Mouse (Mus musculus) heart, postnatal 0 days (tissue): Measurements from ENCODE around the gene Rev1. TPM values are rescaled to one million over a fixed set of nuclear protein-coding genes. Genes with fewer than 3 reads are reported as not detected.
"Not testable (repeated sequence)": the region's sequence is repeated elsewhere in the genome, so short reads cannot be mapped to it uniquely, and the experiment has no call there.

Experiments
- ATAC-seq: fragments of 200-750 bp; cut with Nextera tagmentation; 2 replicates; pipeline ENCODE4 v1.8.0; 2017; ENCODE audit warnings: low read depth, moderate number of reproducible peaks, moderate library complexity; ENCODE audit not compliant: insufficient read depth
- DNase-seq: peaks from one replicate; pipeline ENCODE4 v3.0.0-alpha.2; 2016; ENCODE audit warnings: low spot score
- H3K27ac ChIP-seq: fragments of 300-500 bp; sonication (generic); 2 replicates; pipeline ENCODE4 v1.5.1; 2014; ENCODE audit warnings: low read depth, mild to moderate bottlenecking
- H3K27me3 ChIP-seq: fragments of 300-500 bp; sonication (generic); 2 replicates; pipeline ENCODE4 v1.6.1; 2014; ENCODE audit warnings: low read length, mixed read lengths; ENCODE audit not compliant: control insufficient read depth, insufficient read depth
- H3K36me3 ChIP-seq: fragments of 300-500 bp; sonication (generic); replicated peaks from 2 replicates; pipeline ENCODE4 v1.6.1; 2014; ENCODE audit warnings: low read length, mixed read lengths; ENCODE audit not compliant: control insufficient read depth, insufficient read depth
- H3K4me1 ChIP-seq: fragments of 300-500 bp; sonication (generic); 2 replicates; pipeline ENCODE4 v1.6.1; 2014; ENCODE audit warnings: antibody characterized with exemption; ENCODE audit not compliant: control insufficient read depth, insufficient read depth
- H3K4me2 ChIP-seq: fragments of 300-500 bp; sonication (generic); 2 replicates; pipeline ENCODE4 v1.6.1; 2014; ENCODE audit warnings: low read depth, mild to moderate bottlenecking, low read length, moderate library complexity
- H3K4me3 ChIP-seq: fragments of 300-500 bp; sonication (generic); 2 replicates; pipeline ENCODE4 v1.5.1; 2014; ENCODE audit warnings: low read depth, low read length
- H3K9ac ChIP-seq: fragments of 300-500 bp; sonication (generic); replicated peaks from 2 replicates; pipeline ENCODE4 v1.6.1; 2014; ENCODE audit warnings: low read depth, low read length, mixed read lengths
- H3K9me3 ChIP-seq: fragments of 300-500 bp; sonication (generic); replicated peaks from 2 replicates; pipeline ENCODE4 v1.6.1; 2016; ENCODE audit warnings: low read length; ENCODE audit not compliant: control insufficient read depth
- CTCF ChIP-seq: IDR thresholded peaks from 2 replicates; pipeline ENCODE4 v1.5.1; 2016; ENCODE audit warnings: antibody characterized with exemption, control low read depth, low read depth
- EP300 ChIP-seq: IDR thresholded peaks from 2 replicates; pipeline ENCODE4 v1.6.1; 2016; ENCODE audit warnings: antibody characterized with exemption, low read depth
- WGBS: fragments of 180-500 bp; shearing (Covaris S2); extraction: QIAGEN DNeasy Blood & Tissue Kit; methylation state at CpG from one replicate; pipeline ENCODE4 v1.1.7; 2014; 5-methylcytosine and 5-hydroxymethylcytosine counted together
- polyA plus RNA-seq: library from polyadenylated mRNA; unstranded; fragments of >200 nt; fragmentation: Nextera tagmentation; extraction: Ambion mirVana; gene quantifications from 2 replicates; pipeline ENCODE4 v1.2.1, GENCODE M21; 2015
- total RNA-seq: library from RNA; depleted of rRNA; stranded (reverse); fragments of >200 nt; gene quantifications from 2 replicates; pipeline ENCODE4 v1.2.3, GENCODE M21; 2014; ENCODE audit warnings: low replicate concordance

The Rev1 gene
- total and polyA plus RNA-seq, 2 experiments from 2014 or later, result 5.6 to 10.3 TPM

DNA sequence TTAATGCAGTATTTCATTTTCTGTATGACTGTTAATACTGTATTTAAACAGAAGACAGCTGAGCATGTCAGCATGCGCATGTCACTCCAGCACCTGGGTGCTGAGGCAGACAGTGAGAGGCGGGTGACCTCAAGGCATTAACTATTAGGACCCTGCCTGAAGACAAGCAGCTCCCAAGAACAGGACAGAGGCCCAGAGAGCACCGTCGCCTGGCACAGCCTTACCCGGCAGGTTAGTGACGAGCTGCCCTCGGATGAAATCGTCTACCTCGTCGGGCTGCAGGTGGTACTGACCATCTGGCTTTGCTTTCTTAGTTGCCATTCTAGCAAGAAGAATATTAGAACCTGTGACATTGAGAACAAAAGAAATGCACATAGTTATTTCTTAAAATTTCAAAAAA is 62.3 kb downstream of the Rev1 start:
- H3K27me3 ChIP-seq, result no peaks in the 10 kb centered on the region

DNA sequence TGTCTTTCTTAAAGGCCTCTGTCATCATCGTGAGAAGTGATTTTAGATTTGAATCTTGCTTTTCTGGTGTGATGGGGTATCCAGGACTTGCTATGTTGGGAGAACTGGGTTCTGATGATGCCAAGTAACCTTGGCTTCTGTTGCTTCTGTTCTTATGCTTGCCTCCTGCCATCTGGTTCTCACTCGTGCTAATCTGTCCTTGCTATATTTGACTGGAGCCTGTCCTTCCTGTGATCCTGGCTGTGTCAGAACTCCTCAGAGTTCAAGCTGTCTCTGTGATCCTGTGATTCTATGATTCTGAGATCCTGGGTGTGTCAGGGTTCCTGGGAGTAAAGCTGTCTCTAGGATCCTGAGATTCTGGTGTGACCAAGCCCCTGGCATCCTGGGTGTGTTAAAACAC is 67.4 kb downstream of the Rev1 start:
- WGBS, result 77% methylated on average over 2 of the region's 2 CpGs
- not testable (repeated sequence) for H3K27ac ChIP-seq, H3K4me2 ChIP-seq, H3K4me3 ChIP-seq, H3K27me3 ChIP-seq, ATAC-seq, DNase-seq, H3K9ac ChIP-seq, H3K9me3 ChIP-seq, H3K4me1 ChIP-seq
- peaks cover 59% of the 10 kb centered on the region for H3K36me3 ChIP-seq

More for the DNA sequence above, 62.3 kb downstream of the Rev1 start:
- Histone ChIP-seq H3K36me3 (peaks cover 59% of the 10 kb centered on the region), H3K4me2 (no peak overlapping the region), H3K9ac (no peak overlapping the region), H3K27ac (no peak overlapping the region), H3K4me1 (no peaks in the 10 kb centered on the region), H3K4me3 (no peak overlapping the region), H3K9me3 (no peaks in the 10 kb centered on the region)
- WGBS, result 95% methylated on average over 10 of the region's 10 CpGs
- no peak for DNase-seq
- no peak for TF ChIP-seq EP300
- TF ChIP-seq CTCF, result no peak
- ATAC-seq, result no peak

DNA sequence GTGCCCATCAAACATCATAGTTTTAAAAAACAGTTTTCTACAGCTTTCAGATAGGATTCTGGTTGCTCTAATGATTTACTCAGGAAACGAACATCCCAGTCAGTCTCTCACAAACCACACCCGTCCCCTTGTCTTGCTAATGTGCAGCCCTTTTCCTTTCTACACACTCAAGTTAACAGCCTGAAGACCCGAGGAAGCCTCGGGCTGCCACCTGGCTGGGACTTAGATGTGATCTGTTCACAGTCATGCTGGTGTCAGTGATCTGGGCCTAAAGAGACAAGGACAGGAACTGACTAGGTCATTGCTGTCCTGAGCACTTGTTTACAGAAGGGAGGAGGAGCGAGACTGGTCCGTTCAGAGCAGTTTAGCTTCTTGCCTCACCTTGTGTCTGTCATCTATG is 71.2 kb downstream of the Rev1 start:
- H3K9me3 ChIP-seq, result no peaks in the 10 kb centered on the region
- no peak overlapping the region for H3K4me2 ChIP-seq
- no peak overlapping the region for H3K4me3 ChIP-seq
- H3K27ac ChIP-seq, result no peak overlapping the region
- no peak for ATAC-seq
- H3K9ac ChIP-seq, result no peak overlapping the region
- no peak for DNase-seq
- TF ChIP-seq CTCF (no peak), EP300 (no peak)
- peaks cover 72% of the 10 kb centered on the region for H3K36me3 ChIP-seq
- H3K4me1 ChIP-seq, result no peaks in the 10 kb centered on the region
- WGBS, result 71% methylated on average over 6 of the region's 6 CpGs
- no peaks in the 10 kb centered on the region for H3K27me3 ChIP-seq

DNA sequence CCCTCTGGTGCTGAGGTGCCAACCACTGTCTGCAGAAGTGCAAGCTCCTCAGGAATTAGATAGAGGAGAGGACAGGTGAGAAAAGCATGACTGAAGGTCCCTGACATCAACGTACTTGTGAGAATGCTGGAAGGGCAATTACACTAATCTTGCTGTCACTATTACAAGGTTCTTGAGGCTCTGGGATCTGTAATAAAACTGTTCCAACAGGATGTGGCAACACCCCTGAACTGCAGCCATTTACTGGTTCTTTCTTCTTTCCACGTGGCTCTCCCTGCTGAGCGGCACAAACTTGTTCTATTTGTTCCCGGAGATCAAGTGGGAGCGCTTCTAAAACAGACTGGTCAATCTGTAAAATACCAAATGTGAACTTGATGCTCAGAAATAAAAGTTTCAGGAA is 74.4 kb downstream of the Rev1 start:
- ATAC-seq (no peak), DNase-seq (no peak)
- H3K9me3 ChIP-seq, result no peaks in the 10 kb centered on the region
- no peaks in the 10 kb centered on the region for H3K4me1 ChIP-seq
- no peak overlapping the region for H3K4me2 ChIP-seq
- TF ChIP-seq CTCF (no peak), EP300 (no peak)
- no peak overlapping the region for H3K9ac ChIP-seq
- no peaks in the 10 kb centered on the region for H3K27me3 ChIP-seq
- no peak overlapping the region for H3K4me3 ChIP-seq
- no peak overlapping the region for H3K27ac ChIP-seq
- 89% methylated on average over 5 of the region's 5 CpGs for WGBS
- H3K36me3 ChIP-seq, result peaks cover 86% of the 10 kb centered on the region

DNA sequence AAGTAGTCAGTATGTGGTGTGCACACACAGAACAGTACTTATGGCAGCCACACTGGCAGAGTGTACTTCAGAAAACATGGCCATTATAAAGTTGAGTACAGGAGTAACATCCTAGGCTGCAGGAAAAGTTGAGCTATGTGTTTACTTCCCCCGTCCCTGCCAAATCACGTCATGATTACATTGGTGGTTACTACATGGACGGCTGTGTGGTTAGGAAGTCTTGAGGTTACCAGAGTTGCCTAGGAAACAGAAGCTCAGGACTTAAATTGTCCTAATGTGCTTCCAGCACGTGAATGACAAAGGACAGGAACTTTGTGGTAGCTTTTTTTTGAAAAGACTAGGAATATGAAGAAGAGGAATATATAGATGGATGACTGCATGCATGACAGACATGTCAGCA is 80.0 kb downstream of the Rev1 start:
- no peak for TF ChIP-seq EP300
- TF ChIP-seq CTCF, result no peak
- H3K27ac ChIP-seq, result no peak overlapping the region
- H3K4me2 ChIP-seq, result no peak overlapping the region
- peaks cover 97% of the 10 kb centered on the region for H3K36me3 ChIP-seq
- no peak for ATAC-seq
- WGBS, result 59% methylated on average over 4 of the region's 4 CpGs
- no peaks in the 10 kb centered on the region for H3K27me3 ChIP-seq
- H3K9ac ChIP-seq, result no peak overlapping the region
- H3K9me3 ChIP-seq, result no peaks in the 10 kb centered on the region
- DNase-seq, result no peak
- H3K4me3 ChIP-seq, result no peak overlapping the region
- no peaks in the 10 kb centered on the region for H3K4me1 ChIP-seq

DNA sequence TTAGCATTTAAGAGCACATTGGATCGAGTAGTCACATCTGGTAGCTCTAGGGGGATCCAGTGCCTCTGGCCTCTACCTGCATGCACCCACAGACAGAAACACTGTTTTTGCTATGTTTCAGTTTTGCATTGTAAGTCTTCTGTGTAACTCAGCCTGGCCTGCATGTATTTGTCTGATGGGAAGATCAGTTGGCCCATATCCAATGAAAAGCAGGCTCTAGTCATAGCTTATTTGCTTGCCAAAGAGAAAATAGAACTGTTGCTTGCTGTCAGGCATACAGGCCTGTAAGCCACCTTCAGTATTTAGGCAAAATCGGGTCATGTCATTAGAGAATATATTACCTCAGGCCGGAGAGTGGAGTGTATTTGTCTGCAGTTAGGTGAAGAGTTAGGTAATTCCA is 81.5 kb downstream of the Rev1 start:
- no peak overlapping the region for H3K4me2 ChIP-seq
- ATAC-seq (no peak), DNase-seq (no peak)
- no peaks in the 10 kb centered on the region for H3K9me3 ChIP-seq
- no peaks in the 10 kb centered on the region for H3K4me1 ChIP-seq
- H3K9ac ChIP-seq, result no peak overlapping the region
- peaks cover 94% of the 10 kb centered on the region for H3K36me3 ChIP-seq
- no peak overlapping the region for H3K27ac ChIP-seq
- H3K27me3 ChIP-seq, result no peaks in the 10 kb centered on the region
- WGBS, result 85% methylated on average over 3 of the region's 3 CpGs
- TF ChIP-seq EP300 (no peak), CTCF (no peak)
- H3K4me3 ChIP-seq, result no peak overlapping the region
